In genomic region chr11:121794591-121795199, GRCm38 (mm10) we compare ENCODE assay signal across 8 mouse cellular contexts. TPM values are rescaled to one million over a fixed set of nuclear protein-coding genes. Genes with fewer than 3 reads are reported as not detected.
A peak's percentile ranks its signal among the peaks of the same experiment; 100 is the strongest.
DNase-seq lines count a peak whose midpoint lies in the region; ATAC-seq lines count a peak whose summit lies in the region.

No protein-coding gene starts in this region.

- peaks cover 35% of the 10 kb centered on the region for H3K4me1 ChIP-seq in heart, embryonic 13.5 days
- H3K4me1 ChIP-seq in liver, embryonic 13.5 days (replicated peaks) = no peaks in the 10 kb centered on the region

- ATAC-seq in heart, embryonic 13.5 days (ENCODE audit: extremely low read depth, insufficient number of reproducible peaks, low FRiP score, low TSS enrichment) = no peak
- peak; percentile 36; the same call in 1 of the 2 replicates for ATAC-seq in liver, embryonic 13.5 days (ENCODE audit: low read depth)

- no peak overlapping the region for H3K4me3 ChIP-seq in heart, embryonic 13.5 days
- H3K4me3 ChIP-seq in liver, embryonic 13.5 days (replicated peaks) = no peak overlapping the region

- 39% methylated on average over 6 of the region's 6 CpGs for WGBS in heart, embryonic 13.5 days
- 66% methylated on average over 6 of the region's 6 CpGs for WGBS in liver, embryonic 13.5 days (ENCODE audit: insufficient replicate concordance)

- H3K27ac ChIP-seq in heart, embryonic 13.5 days (replicated peaks) = peak overlapping the region; percentile 56
- H3K27ac ChIP-seq in liver, embryonic 13.5 days = no peak overlapping the region

- no peaks in the 10 kb centered on the region for H3K36me3 ChIP-seq in heart, embryonic 13.5 days
- no peaks in the 10 kb centered on the region for H3K36me3 ChIP-seq in liver, embryonic 13.5 days

- DNase-seq in urinary bladder, postnatal 14 days (ENCODE audit: low spot score) = peak; percentile 52
- no peak for DNase-seq in urinary bladder, postnatal 10 days (ENCODE audit: low spot score)
- DNase-seq in liver, embryonic 13.5 days = no peak
- DNase-seq in yolk sac, embryonic 10.5 days (ENCODE audit: low spot score) = peak; percentile 78
- DNase-seq in thymus, adult 18-20 months = no peak
- no peak for DNase-seq in layer of hippocampus, postnatal 14 days (ENCODE audit: low spot score in 2 of 2)
- DNase-seq in testis, postnatal 14 days (ENCODE audit: low spot score) = no peak

- no peak overlapping the region for H3K4me2 ChIP-seq in heart, embryonic 13.5 days
- no peak overlapping the region for H3K4me2 ChIP-seq in liver, embryonic 13.5 days

- no peaks in the 10 kb centered on the region for H3K9me3 ChIP-seq in heart, embryonic 13.5 days
- H3K9me3 ChIP-seq in liver, embryonic 13.5 days (replicated peaks) = no peaks in the 10 kb centered on the region

- H3K27me3 ChIP-seq in heart, embryonic 13.5 days (replicated peaks) = no peaks in the 10 kb centered on the region
- peaks cover 32% of the 10 kb centered on the region for H3K27me3 ChIP-seq in liver, embryonic 13.5 days

- no peak overlapping the region for H3K9ac ChIP-seq in heart, embryonic 13.5 days
- no peak overlapping the region for H3K9ac ChIP-seq in liver, embryonic 13.5 days

RNA-seq across cellular contexts. Expression of gene Ptchd3, which starts 35.4 kb away (rescaled TPM):
- polyA plus RNA-seq in heart, embryonic 13.5 days (2015; fragmentation: Nextera tagmentation; extraction: Ambion mirVana) = 0.04 TPM in 1 of 2 replicates, not detected in the other
- polyA plus RNA-seq in liver, embryonic 13.5 days (2015; fragmentation: Nextera tagmentation; extraction: Ambion mirVana) = not detected in 2 replicates
- not detected for total RNA-seq in layer of hippocampus, postnatal 14 days (2021)

Comparison
In these comparisons a context has a peak if more than half of its experiments do, and no peak if none do; other contexts are left out.
1. DNase-seq: peak in urinary bladder, postnatal 14 days (single experiment) and yolk sac, embryonic 10.5 days (single experiment); none in urinary bladder, postnatal 10 days (single experiment), liver, embryonic 13.5 days (single experiment), thymus, adult 18-20 months (0 of 2), layer of hippocampus, postnatal 14 days (0 of 2) and testis, postnatal 14 days (single experiment).